Mouse (Mus musculus): ENCODE results near the gene Fam196a. TPM values are rescaled to one million over a fixed set of nuclear protein-coding genes. Genes with fewer than 3 reads are reported as not detected.

Gene Fam196a
- polyA plus RNA-seq, 1 experiment from 2014 or later: 4.4 TPM

DNA sequence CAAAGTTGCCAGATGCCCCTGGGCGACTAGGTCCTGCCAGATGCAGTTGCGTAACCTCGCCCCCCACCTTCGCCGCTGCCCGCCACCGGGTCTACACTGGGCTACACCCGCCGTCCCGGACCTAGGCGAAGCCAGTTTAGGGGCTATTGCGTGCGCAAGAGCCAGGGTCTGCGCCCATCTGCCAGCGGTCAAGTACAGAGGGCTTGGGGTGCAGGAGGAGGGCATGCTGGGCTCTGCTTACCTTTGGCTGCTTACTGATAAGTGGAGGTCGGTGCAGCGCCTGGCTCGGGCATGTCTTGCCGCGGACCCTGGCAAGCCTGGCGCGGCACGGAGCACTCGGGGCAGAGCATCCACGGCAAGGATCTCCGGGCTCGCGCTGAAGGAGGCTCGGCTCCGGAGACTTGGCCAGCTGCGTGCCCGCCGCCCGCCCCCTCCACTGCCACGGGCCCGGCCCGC is 731 bp downstream of the Fam196a start:
- ATAC-seq (ENCODE audit: insufficient number of reproducible peaks, insufficient read depth, low FRiP score, low read depth): peak; percentile 25; the same call in 1 of the 2 replicates
- 0 out of 2 replicates have a peak overlapping the region, but pooled peaks have one; percentile 14 for H3K9ac ChIP-seq (replicated peaks; ENCODE audit: low read depth, low read length)
- no peaks in the 10 kb centered on the region for H3K36me3 ChIP-seq (ENCODE audit: control insufficient read depth, insufficient read depth, low read length)
- H3K27ac ChIP-seq (ENCODE audit: low read length): no peak overlapping the region
- H3K4me1 ChIP-seq (ENCODE audit: control insufficient read depth, insufficient read depth, low read length): peaks cover 5% of the 10 kb centered on the region; the same call in 1 of the 2 replicates
- 2% methylated on average over 37 of the region's 37 CpGs for WGBS
- H3K4me3 ChIP-seq (ENCODE audit: low read depth, low read length): peak overlapping the region; percentile 43
- H3K9me3 ChIP-seq (ENCODE audit: control insufficient read depth, low read depth, low read length): no peaks in the 10 kb centered on the region
- H3K27me3 ChIP-seq (ENCODE audit: control insufficient read depth, insufficient read depth, low read length): peaks cover 5% of the 10 kb centered on the region; the same call in 1 of the 2 replicates
- H3K4me2 ChIP-seq (replicated peaks; ENCODE audit: low read depth, low read length): peak overlapping the region; percentile 97

DNA sequence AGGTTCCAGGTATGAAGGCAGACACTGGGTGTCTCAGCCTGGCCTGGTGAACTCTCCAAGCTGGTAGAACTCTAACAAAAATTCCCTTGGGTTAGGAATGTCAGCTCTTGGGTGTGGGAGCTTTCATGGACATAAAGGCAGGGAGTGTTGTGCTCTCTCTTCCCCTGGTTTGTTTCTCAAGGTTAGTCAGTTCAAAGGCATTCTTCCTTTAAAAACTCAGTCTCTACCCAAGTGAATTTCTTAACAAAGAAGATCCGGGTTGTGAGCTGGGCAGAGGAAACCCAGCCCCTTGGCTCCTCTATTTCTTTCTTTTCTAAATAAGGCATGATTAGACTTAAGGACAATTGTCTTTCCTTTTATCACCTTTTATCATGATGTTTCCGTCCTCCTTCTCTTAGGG is 6.3 kb downstream of the Fam196a start:
- Histone ChIP-seq H3K4me1 (ENCODE audit: control insufficient read depth, insufficient read depth, low read length) (no peaks in the 10 kb centered on the region), H3K9me3 (ENCODE audit: control insufficient read depth, low read depth, low read length) (no peaks in the 10 kb centered on the region), H3K27me3 (ENCODE audit: control insufficient read depth, insufficient read depth, low read length) (no peaks in the 10 kb centered on the region), H3K36me3 (ENCODE audit: control insufficient read depth, insufficient read depth, low read length) (no peaks in the 10 kb centered on the region), H3K4me2 (replicated peaks; ENCODE audit: low read depth, low read length) (no peak overlapping the region), H3K27ac (ENCODE audit: low read length) (no peak overlapping the region), H3K9ac (replicated peaks; ENCODE audit: low read depth, low read length) (no peak overlapping the region), H3K4me3 (ENCODE audit: low read depth, low read length) (no peak overlapping the region)
- 71% methylated on average over 2 of the region's 2 CpGs for WGBS
- no peak for ATAC-seq (ENCODE audit: insufficient number of reproducible peaks, insufficient read depth, low FRiP score, low read depth)

GRCm38 (mm10) chr7:134901992-134902391 is 36.2 kb downstream of the Fam196a start:
- Histone ChIP-seq H3K4me2 (replicated peaks; ENCODE audit: low read depth, low read length) (no peak overlapping the region), H3K36me3 (ENCODE audit: control insufficient read depth, insufficient read depth, low read length) (no peaks in the 10 kb centered on the region), H3K27me3 (ENCODE audit: control insufficient read depth, insufficient read depth, low read length) (no peaks in the 10 kb centered on the region), H3K27ac (ENCODE audit: low read length) (no peak overlapping the region), H3K4me3 (ENCODE audit: low read depth, low read length) (no peak overlapping the region), H3K9me3 (ENCODE audit: control insufficient read depth, low read depth, low read length) (no peaks in the 10 kb centered on the region), H3K9ac (replicated peaks; ENCODE audit: low read depth, low read length) (no peak overlapping the region), H3K4me1 (ENCODE audit: control insufficient read depth, insufficient read depth, low read length) (no peaks in the 10 kb centered on the region)
- no peak for ATAC-seq (ENCODE audit: insufficient number of reproducible peaks, insufficient read depth, low FRiP score, low read depth)
- WGBS: 86% methylated on average over 2 of the region's 2 CpGs

DNA sequence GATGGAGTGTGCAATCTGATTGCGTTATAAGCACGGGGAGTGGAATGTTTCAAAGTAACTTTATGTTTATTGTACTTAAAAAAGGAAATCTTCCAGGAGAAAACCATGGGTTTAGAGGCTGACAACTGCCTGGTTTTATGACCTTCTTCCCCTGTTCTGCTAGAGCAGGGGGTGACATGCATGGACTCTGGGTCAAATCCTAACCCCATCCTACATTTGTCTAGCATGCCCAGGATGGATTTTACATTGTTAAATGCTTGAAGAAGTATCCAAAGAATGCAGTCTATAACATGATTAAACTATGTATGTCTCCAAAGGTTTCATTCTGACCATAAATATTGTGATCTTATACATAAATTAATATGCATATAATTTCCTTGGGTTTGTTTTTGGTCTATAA is 38.8 kb downstream of the Fam196a start:
- Histone ChIP-seq H3K4me3 (ENCODE audit: low read depth, low read length) (no peak overlapping the region), H3K27me3 (ENCODE audit: control insufficient read depth, insufficient read depth, low read length) (no peaks in the 10 kb centered on the region), H3K9me3 (ENCODE audit: control insufficient read depth, low read depth, low read length) (no peaks in the 10 kb centered on the region), H3K4me1 (ENCODE audit: control insufficient read depth, insufficient read depth, low read length) (no peaks in the 10 kb centered on the region), H3K9ac (replicated peaks; ENCODE audit: low read depth, low read length) (no peak overlapping the region), H3K4me2 (replicated peaks; ENCODE audit: low read depth, low read length) (no peak overlapping the region), H3K36me3 (ENCODE audit: control insufficient read depth, insufficient read depth, low read length) (no peaks in the 10 kb centered on the region), H3K27ac (ENCODE audit: low read length) (no peak overlapping the region)
- 69% methylated on average over 2 of the region's 2 CpGs for WGBS
- ATAC-seq (ENCODE audit: insufficient number of reproducible peaks, insufficient read depth, low FRiP score, low read depth): no peak

DNA sequence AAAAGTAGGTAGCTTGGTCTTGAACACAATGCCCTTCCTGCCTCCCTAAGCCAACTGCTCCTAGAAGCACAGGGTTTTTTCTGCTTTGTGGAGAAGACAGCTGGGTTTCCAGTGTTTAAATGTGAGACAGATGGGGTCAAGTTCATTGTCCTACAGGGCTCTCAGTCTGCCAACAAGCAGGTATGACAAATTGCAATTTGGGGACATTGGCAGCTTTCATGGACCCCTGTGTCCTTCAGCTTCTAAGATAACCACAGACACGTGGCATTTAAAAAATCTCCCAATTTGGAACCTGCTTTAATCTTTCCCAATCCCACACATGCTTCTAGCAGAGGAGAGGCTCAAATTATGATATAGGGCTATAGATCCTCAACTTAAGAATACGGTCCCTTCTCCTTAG is 43.6 kb downstream of the Fam196a start:
- Histone ChIP-seq H3K9me3 (ENCODE audit: control insufficient read depth, low read depth, low read length) (no peaks in the 10 kb centered on the region), H3K36me3 (ENCODE audit: control insufficient read depth, insufficient read depth, low read length) (no peaks in the 10 kb centered on the region), H3K9ac (replicated peaks; ENCODE audit: low read depth, low read length) (no peak overlapping the region), H3K27ac (ENCODE audit: low read length) (no peak overlapping the region), H3K27me3 (ENCODE audit: control insufficient read depth, insufficient read depth, low read length) (no peaks in the 10 kb centered on the region), H3K4me2 (replicated peaks; ENCODE audit: low read depth, low read length) (no peak overlapping the region), H3K4me3 (ENCODE audit: low read depth, low read length) (no peak overlapping the region), H3K4me1 (ENCODE audit: control insufficient read depth, insufficient read depth, low read length) (no peaks in the 10 kb centered on the region)
- ATAC-seq (ENCODE audit: insufficient number of reproducible peaks, insufficient read depth, low FRiP score, low read depth): no peak
- WGBS: 80% methylated on average over 2 of the region's 2 CpGs

DNA sequence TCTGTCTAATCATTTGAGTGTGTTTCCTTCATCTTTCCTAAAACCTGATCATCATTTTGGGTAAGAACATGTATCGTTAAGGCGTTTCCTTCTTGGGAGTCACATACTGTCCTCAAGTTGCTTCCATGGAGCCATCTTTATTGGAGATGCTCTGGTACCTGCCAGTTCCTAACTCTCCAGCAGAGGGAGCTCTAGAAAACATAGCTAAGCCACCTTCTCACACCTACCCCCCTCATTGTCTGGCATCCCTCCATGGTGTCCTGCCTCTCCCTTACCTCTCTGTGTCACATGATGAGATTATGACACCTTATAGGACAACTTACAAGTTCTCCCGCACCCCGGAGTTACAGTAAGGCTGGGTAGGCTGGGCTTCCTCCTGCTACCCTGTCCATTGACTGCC is 45.3 kb downstream of the Fam196a start:
- no peaks in the 10 kb centered on the region for H3K36me3 ChIP-seq (ENCODE audit: control insufficient read depth, insufficient read depth, low read length)
- no peaks in the 10 kb centered on the region for H3K4me1 ChIP-seq (ENCODE audit: control insufficient read depth, insufficient read depth, low read length)
- ATAC-seq (ENCODE audit: insufficient number of reproducible peaks, insufficient read depth, low FRiP score, low read depth): no peak
- H3K4me2 ChIP-seq (replicated peaks; ENCODE audit: low read depth, low read length): no peak overlapping the region
- WGBS: 86% methylated on average over 4 of the region's 4 CpGs
- H3K27ac ChIP-seq (ENCODE audit: low read length): no peak overlapping the region
- H3K4me3 ChIP-seq (ENCODE audit: low read depth, low read length): no peak overlapping the region
- no peaks in the 10 kb centered on the region for H3K9me3 ChIP-seq (ENCODE audit: control insufficient read depth, low read depth, low read length)
- no peak overlapping the region for H3K9ac ChIP-seq (replicated peaks; ENCODE audit: low read depth, low read length)
- no peaks in the 10 kb centered on the region for H3K27me3 ChIP-seq (ENCODE audit: control insufficient read depth, insufficient read depth, low read length)

GRCm38 (mm10) chr7:134892449-134892871 is 45.8 kb downstream of the Fam196a start:
- no peak for ATAC-seq (ENCODE audit: insufficient number of reproducible peaks, insufficient read depth, low FRiP score, low read depth)

DNA sequence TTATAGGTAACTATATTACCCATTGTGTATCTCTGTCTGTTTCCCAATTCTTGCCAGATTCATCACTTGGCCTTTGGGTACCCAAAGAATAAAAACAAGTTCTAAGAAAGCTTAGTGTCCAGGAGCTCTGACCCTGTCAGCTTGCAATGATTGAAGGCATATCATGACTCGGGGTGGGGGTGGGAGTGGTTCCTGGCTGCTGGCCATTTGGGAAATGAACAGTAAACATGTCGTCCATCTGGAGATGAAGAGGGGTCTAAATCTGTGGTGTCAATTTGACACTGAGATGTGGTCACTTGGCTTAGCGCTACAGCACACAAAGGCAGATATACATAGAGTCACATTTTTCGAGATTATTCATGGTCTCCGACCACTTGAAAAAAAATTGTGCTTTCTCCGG is 54.7 kb downstream of the Fam196a start:
- Histone ChIP-seq H3K9ac (replicated peaks; ENCODE audit: low read depth, low read length) (no peak overlapping the region), H3K4me1 (ENCODE audit: control insufficient read depth, insufficient read depth, low read length) (no peaks in the 10 kb centered on the region), H3K27me3 (ENCODE audit: control insufficient read depth, insufficient read depth, low read length) (no peaks in the 10 kb centered on the region), H3K4me2 (replicated peaks; ENCODE audit: low read depth, low read length) (no peak overlapping the region), H3K36me3 (ENCODE audit: control insufficient read depth, insufficient read depth, low read length) (no peaks in the 10 kb centered on the region; the same call in 1 of the 2 replicates), H3K4me3 (ENCODE audit: low read depth, low read length) (no peak overlapping the region), H3K9me3 (ENCODE audit: control insufficient read depth, low read depth, low read length) (no peaks in the 10 kb centered on the region), H3K27ac (ENCODE audit: low read length) (no peak overlapping the region)
- 49% methylated on average over 6 of the region's 6 CpGs for WGBS
- no peak for ATAC-seq (ENCODE audit: insufficient number of reproducible peaks, insufficient read depth, low FRiP score, low read depth)

More at GRCm38 (mm10) chr7:134892449-134892871, 45.8 kb downstream of the Fam196a start:
- WGBS: 93% methylated on average over 13 of the region's 13 CpGs
- no peaks in the 10 kb centered on the region for H3K36me3 ChIP-seq (ENCODE audit: control insufficient read depth, insufficient read depth, low read length)
- no peak overlapping the region for H3K4me2 ChIP-seq (replicated peaks; ENCODE audit: low read depth, low read length)
- H3K4me3 ChIP-seq (ENCODE audit: low read depth, low read length): no peak overlapping the region
- no peaks in the 10 kb centered on the region for H3K9me3 ChIP-seq (ENCODE audit: control insufficient read depth, low read depth, low read length)
- H3K9ac ChIP-seq (replicated peaks; ENCODE audit: low read depth, low read length): no peak overlapping the region
- H3K27ac ChIP-seq (ENCODE audit: low read length): no peak overlapping the region
- no peaks in the 10 kb centered on the region for H3K4me1 ChIP-seq (ENCODE audit: control insufficient read depth, insufficient read depth, low read length)
- H3K27me3 ChIP-seq (ENCODE audit: control insufficient read depth, insufficient read depth, low read length): no peaks in the 10 kb centered on the region

- H3K9ac ChIP-seq (replicated peaks; ENCODE audit: low read depth, low read length): no peak overlapping the region
- H3K4me3 ChIP-seq (ENCODE audit: low read depth, low read length): no peak overlapping the region
- H3K4me1 ChIP-seq (ENCODE audit: control insufficient read depth, insufficient read depth, low read length): no peaks in the 10 kb centered on the region
- peaks cover 2% of the 10 kb centered on the region; the same call in 1 of the 2 replicates for H3K36me3 ChIP-seq (ENCODE audit: control insufficient read depth, insufficient read depth, low read length)
- ATAC-seq (ENCODE audit: insufficient number of reproducible peaks, insufficient read depth, low FRiP score, low read depth): no peak
- H3K4me2 ChIP-seq (replicated peaks; ENCODE audit: low read depth, low read length): no peak overlapping the region
- WGBS: 75% methylated on average over 6 of the region's 6 CpGs
- H3K9me3 ChIP-seq (ENCODE audit: control insufficient read depth, low read depth, low read length): no peaks in the 10 kb centered on the region
- no peaks in the 10 kb centered on the region for H3K27me3 ChIP-seq (ENCODE audit: control insufficient read depth, insufficient read depth, low read length)
- H3K27ac ChIP-seq (ENCODE audit: low read length): no peak overlapping the region
Observed at GRCm38 (mm10) chr7:134880431-134880830, 57.8 kb downstream of the Fam196a start.

Measured in stomach, embryonic 14.5 days (tissue).